Mouse (Mus musculus) splenic B cell, adult 2 months (primary cell): ENCODE measurements around the gene Ccdc148.

Experiments
- DNase-seq: peaks from one replicate; pipeline ENCODE4 v3.0.0-alpha.2; 2011; ENCODE audit warnings: low read depth, low spot score
- H3K27me3 ChIP-seq: 2 replicates; pipeline ENCODE4 v1.6.1; 2012; ENCODE audit warnings: mild to moderate bottlenecking, low read length, moderate library complexity, mixed read lengths; ENCODE audit not compliant: control insufficient read depth, poor library complexity, insufficient read depth, severe bottlenecking
- H3K36me3 ChIP-seq: 2 replicates; pipeline ENCODE4 v1.6.1; 2012; ENCODE audit warnings: mild to moderate bottlenecking, low read length, moderate library complexity, mixed read lengths; ENCODE audit not compliant: control insufficient read depth, poor library complexity, insufficient read depth, severe bottlenecking

The Ccdc148 gene

DNA sequence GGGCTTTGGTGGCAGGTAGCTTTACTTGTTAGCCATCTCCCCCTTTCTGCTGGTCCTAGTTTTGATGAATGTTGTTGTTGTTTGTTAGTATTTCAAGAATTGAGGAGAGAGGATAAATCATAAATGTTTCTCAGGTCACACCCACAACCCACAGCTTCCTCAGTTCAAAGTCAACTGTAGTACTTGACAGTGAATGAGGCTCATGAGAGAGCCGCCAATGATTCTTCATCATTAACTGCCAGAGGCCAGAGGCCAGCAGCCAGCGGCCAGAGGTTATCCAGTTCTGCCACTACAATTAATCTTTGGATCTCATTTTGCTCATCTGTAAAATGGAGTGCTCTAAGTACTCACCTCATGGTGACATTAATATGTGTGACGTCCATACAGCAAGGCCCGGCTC lies 6.5 kb upstream of the Ccdc148 start:
- H3K36me3 ChIP-seq = no peaks in the 10 kb centered on the region
- H3K27me3 ChIP-seq = no peaks in the 10 kb centered on the region
- DNase-seq = no peak

- H3K27me3 ChIP-seq = no peaks in the 10 kb centered on the region
- no peaks in the 10 kb centered on the region for H3K36me3 ChIP-seq
- no peak for DNase-seq
These were observed 1.8 kb upstream of the Ccdc148 start for GRCm38 (mm10) chr2:59162285-59162600.

- no peaks in the 10 kb centered on the region for H3K27me3 ChIP-seq
- peak; percentile 44 for DNase-seq
- H3K36me3 ChIP-seq = no peaks in the 10 kb centered on the region
These were observed 1.2 kb upstream of the Ccdc148 start for GRCm38 (mm10) chr2:59161441-59162284.

DNA sequence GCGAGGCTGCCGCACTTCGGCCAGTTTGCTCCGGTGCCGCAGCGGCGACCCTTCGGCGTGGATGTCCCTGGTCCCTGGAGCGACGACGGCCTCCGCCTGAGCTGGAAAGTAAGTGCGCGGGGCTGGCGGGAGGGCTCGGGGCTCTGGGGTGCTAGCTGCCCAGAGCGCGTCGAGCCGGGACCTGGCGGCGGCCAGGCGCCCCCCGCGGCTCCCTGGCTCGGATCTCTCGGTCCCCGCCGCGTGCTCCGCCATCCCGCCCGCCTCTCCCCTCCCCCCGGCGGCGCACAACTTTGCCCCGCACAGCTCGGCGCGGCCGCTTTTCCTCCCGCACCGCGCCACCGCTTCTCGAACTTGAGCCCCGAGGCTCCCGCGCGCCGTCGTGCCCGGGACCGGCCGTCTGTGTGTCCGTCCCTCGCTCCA lies 548 bp upstream of the Ccdc148 start:
- no peak for DNase-seq
- no peaks in the 10 kb centered on the region for H3K36me3 ChIP-seq
- H3K27me3 ChIP-seq = no peaks in the 10 kb centered on the region

- Histone ChIP-seq H3K27me3 (no peaks in the 10 kb centered on the region), H3K36me3 (no peaks in the 10 kb centered on the region)
- DNase-seq = no peak
These were observed 400 bp downstream of the Ccdc148 start for GRCm38 (mm10) chr2:59159961-59160604.

DNA sequence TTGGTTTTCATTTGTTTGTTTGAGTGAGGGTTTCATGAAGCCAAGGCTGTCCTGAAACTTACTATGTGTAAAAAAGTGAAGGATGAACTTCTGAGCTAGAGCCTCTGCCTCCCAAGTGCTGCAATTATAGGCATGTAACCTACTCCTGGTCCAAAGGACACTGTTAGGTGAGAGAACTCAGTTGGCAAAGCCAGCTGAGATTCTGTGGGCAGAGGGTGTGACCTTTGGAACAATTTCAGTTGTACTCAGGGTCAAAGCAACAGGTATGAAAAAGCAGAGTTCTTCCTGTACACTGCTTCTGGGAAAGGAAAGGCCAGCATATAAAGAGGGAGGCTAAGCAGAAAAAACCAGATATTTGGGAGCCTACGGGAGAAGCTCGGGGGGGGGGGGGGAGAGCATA lies 2.4 kb downstream of the Ccdc148 start:
- H3K36me3 ChIP-seq = no peaks in the 10 kb centered on the region
- no peak for DNase-seq
- H3K27me3 ChIP-seq = no peaks in the 10 kb centered on the region

DNA sequence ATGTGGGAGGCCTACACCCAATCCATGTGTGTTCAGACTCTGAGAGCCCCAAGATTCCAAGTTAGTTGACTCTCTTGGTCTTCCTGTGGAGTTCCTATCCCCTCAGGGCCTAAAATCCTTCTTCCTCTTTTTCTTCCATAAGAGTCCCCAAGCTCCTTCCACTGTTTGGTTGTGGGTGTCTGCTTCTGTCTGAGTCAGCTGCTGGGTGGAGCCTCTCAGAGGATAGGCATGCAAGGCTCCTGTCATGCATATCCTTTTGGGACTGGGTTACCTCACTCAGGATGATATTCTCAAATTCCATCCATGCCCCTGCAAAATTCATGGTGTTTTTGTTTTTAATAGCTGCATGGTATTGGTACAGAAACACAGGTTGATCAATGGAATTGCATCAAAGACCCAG lies 5.1 kb downstream of the Ccdc148 start:
- Histone ChIP-seq H3K27me3 (no peaks in the 10 kb centered on the region), H3K36me3 (no peaks in the 10 kb centered on the region)
- no peak for DNase-seq

GRCm38 (mm10) chr2:59131044-59131443 lies 29.4 kb downstream of the Ccdc148 start:
- DNase-seq = no peak
- Histone ChIP-seq H3K36me3 (no peaks in the 10 kb centered on the region), H3K27me3 (no peaks in the 10 kb centered on the region)

DNA sequence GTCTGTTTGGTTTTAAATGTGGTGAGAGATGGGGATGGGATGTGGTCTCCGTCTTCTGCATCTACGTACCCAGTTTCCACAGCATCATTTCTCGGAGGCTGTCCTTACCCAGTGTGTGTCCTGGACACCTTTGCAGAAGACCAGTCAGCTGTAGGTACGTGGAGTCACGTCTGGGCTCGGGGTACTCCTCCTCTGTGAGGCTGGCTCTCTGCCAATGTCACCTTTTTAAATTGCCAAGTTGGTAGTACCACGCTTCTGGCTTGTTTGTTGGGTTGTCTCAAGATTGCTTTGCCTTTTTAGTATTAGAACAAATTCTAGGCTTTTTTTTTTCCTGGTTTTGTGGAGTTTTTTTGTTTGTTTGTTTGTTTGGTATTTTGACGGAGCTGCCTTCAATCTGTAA lies 30.7 kb downstream of the Ccdc148 start:
- no peak for DNase-seq
- H3K27me3 ChIP-seq = no peaks in the 10 kb centered on the region
- no peaks in the 10 kb centered on the region for H3K36me3 ChIP-seq

DNA sequence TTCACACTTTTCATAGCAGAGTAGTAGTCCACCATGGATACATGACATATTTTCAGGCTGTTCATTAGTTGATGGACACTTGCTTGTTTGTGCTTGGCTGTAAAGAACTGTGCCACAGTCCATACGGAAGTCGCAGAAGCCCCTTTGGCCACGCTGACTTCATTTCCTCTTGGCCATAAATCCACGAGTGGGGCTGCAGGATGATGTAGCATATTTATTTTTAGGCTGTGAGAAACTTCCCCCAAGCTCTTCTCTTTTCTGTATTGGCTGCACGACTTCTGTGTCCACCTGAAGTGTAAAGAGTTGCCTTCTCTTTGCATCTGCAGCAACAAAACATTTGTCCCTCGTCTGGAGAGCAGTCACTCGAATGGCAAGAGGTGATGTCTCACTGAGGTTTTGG lies 31.5 kb downstream of the Ccdc148 start:
- H3K36me3 ChIP-seq = no peaks in the 10 kb centered on the region
- no peak for DNase-seq

DNA sequence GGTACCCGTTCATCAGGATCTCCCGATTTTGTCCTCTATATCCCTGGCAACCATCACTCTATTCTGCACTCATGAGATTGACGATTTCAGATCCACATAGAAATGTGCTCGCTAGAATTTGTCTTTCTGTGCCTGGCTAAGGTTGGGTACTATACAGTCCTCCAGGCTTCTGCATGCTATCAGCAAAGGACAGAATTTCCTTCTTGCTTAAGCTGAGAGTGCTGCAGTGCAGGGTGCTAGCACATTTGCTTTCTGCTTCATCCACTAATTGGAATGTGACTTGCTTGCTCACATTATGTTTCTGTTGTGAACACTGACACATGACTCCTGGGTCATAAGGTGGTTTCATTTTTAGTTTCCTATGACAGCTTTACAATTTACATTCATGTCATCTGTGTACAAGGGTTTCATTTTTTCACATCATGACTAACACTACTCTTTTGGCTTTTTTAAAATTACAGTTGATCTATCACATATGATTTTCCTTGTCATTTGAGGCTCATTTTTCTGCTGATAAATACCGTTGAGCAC lies 104.8 kb downstream of the Ccdc148 start:
- no peaks in the 10 kb centered on the region for H3K27me3 ChIP-seq
- H3K36me3 ChIP-seq = no peaks in the 10 kb centered on the region
- DNase-seq = no peak

More for the DNA sequence above, 31.5 kb downstream of the Ccdc148 start:
- no peaks in the 10 kb centered on the region for H3K27me3 ChIP-seq

GRCm38 (mm10) chr2:59054339-59054738 lies 106.1 kb downstream of the Ccdc148 start:
- no peaks in the 10 kb centered on the region for H3K36me3 ChIP-seq
- no peak for DNase-seq
- no peaks in the 10 kb centered on the region for H3K27me3 ChIP-seq

DNA sequence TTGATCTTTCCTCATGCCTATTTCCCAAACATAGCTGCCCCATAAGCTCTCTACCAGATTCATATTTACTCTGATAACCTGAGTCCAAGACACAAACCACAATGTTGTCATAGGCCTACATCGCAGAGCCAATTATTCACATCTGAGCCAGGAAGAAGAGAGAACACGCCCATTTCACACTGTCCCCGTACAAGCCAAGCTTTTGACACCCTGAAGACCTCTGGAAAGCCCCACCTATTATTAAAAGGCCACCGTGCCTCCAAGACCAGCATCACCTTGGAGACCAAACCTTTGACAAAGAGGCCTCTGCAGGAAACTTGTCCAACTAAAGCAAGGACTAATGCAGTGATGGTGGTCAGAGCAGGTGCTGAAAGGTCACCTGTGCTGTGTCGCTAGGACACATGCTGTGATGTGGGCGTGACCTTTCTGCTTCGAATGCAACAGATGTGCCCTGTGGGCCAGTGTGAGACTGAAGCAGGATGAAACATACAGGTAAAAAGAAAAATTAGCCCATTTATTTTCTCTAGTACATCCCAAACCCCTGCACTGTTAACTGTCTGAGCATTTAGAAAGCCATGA lies 106.9 kb downstream of the Ccdc148 start:
- Histone ChIP-seq H3K27me3 (no peaks in the 10 kb centered on the region), H3K36me3 (no peaks in the 10 kb centered on the region)
- no peak for DNase-seq

DNA sequence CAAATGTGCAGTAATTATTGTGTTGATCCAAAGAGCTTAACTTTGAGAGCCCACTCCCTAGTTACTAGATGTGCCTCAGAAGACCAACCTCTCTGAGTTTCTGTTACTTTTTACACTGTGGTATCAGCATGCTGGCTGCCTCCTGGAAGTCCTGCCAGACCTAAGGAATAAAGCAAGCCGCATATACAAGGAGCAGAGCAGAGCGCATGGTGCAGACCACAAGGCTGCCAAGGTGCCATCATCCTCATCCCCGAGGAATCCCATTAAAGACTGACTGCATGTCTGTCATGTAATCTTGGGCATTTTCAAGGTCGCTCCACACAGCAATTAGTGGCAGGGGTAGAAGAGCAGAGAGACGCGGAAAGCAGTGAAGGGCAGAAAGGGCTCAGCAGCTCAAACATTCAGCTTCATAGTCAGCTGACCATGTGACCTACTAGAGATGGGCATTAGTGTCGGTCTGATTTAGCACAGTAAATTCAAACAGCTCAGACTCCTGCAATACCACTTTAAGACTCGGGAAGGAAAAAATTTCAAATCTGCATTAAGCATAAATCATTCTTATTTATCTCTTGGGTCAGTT lies 110.1 kb downstream of the Ccdc148 start:
- no peaks in the 10 kb centered on the region for H3K36me3 ChIP-seq
- no peak for DNase-seq
- H3K27me3 ChIP-seq = no peaks in the 10 kb centered on the region

DNA sequence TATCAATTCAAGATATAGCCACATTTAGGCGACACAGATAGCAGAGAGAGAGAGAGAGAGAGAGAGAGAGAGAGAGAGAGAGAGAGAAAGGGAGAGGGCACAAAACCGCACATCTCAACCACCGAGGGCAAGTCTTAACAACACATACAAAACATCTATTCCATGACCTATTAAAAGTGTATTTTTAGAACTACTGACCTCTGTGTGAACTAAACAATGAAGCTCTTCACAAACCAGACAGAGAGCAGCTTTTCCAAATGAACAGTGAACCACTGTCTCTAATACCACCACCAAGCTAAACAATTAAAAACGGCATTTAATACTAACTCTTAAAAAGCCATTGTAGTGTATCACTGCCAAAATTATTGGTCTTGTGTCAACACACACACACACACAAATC lies 110.8 kb downstream of the Ccdc148 start:
- no peaks in the 10 kb centered on the region for H3K36me3 ChIP-seq
- DNase-seq = no peak
- no peaks in the 10 kb centered on the region for H3K27me3 ChIP-seq
